Mouse (Mus musculus) G1E (cell line): ENCODE results near the gene Hsf4. TPM values are rescaled to one million over a fixed set of nuclear protein-coding genes. Genes with fewer than 3 reads are reported as not detected.

ENCODE experiments used
- ATAC-seq: 2 replicates; pipeline ENCODE4 v1.8.0; 2016; ENCODE audit warnings: mild to moderate bottlenecking; ENCODE audit not compliant: insufficient number of reproducible peaks, poor library complexity, low FRiP score, severe bottlenecking; ENCODE audit errors: extremely low read depth
- DNase-seq: peaks from one replicate; pipeline ENCODE4 v3.0.0; 2012; ENCODE audit warnings: low spot score
- H3K27me3 ChIP-seq: 2 replicates; pipeline ENCODE4 v1.6.1; 2012; ENCODE audit warnings: mild to moderate bottlenecking, low read length, inconsistent platforms; ENCODE audit not compliant: insufficient read depth
- H3K36me3 ChIP-seq: replicated peaks from 2 replicates; pipeline ENCODE3; 2012; ENCODE audit warnings: mild to moderate bottlenecking, inconsistent platforms
- H3K4me1 ChIP-seq: 2 replicates; pipeline ENCODE4 v1.6.1; 2012; ENCODE audit warnings: low read depth, low read length, inconsistent platforms, mixed read lengths; ENCODE audit not compliant: insufficient read depth
- H3K4me3 ChIP-seq: 2 replicates; pipeline ENCODE4 v1.5.1; 2012; ENCODE audit warnings: low read depth, mild to moderate bottlenecking, inconsistent platforms, low read length, moderate library complexity, mixed read lengths
- H3K9me3 ChIP-seq: replicated peaks from 2 replicates; pipeline ENCODE4 v1.6.1; 2012; ENCODE audit warnings: inconsistent platforms
- CTCF ChIP-seq: IDR thresholded peaks from 2 replicates; pipeline ENCODE4 v1.5.1; 2012; ENCODE audit warnings: low read depth, low read length, inconsistent platforms, mixed read lengths
- GATA1 ChIP-seq: IDR thresholded peaks from 2 replicates; pipeline ENCODE4 v1.6.1; 2012; ENCODE audit warnings: borderline replicate concordance, low read length, inconsistent platforms, mixed read lengths
- GATA2 ChIP-seq: IDR thresholded peaks from 2 replicates; pipeline ENCODE4 v1.6.1; 2012; ENCODE audit warnings: low read depth, low read length, inconsistent platforms, borderline replicate concordance
- POLR2AphosphoS5 ChIP-seq: IDR thresholded peaks from 2 replicates; pipeline ENCODE4 v1.6.1; 2012; ENCODE audit warnings: low read depth, low read length, inconsistent platforms; ENCODE audit not compliant: insufficient replicate concordance
- TAL1 ChIP-seq: conservative IDR thresholded peaks from 2 replicates; pipeline ENCODE4 v1.6.1; 2012; ENCODE audit warnings: low read depth, low read length, inconsistent platforms, mixed read lengths
- polyA plus RNA-seq: library from polyadenylated mRNA; stranded (reverse); fragments of >175 nt; gene quantifications from 2 replicates; pipeline ENCODE4 v1.2.3, GENCODE M21; 2012
- total RNA-seq, 2 experiments: library from RNA; stranded (forward) in 1 of 2; stranded (reverse) in 1 of 2; fragments of 200-1000 nt in 1 of 2; fragments of >200 nt in 1 of 2; fragmentation: Nextera tagmentation in 1 of 2; gene quantifications; 2 replicates each; pipeline ENCODE4 v1.2.3; 2014 to 2017

Hsf4 gene
- total and polyA plus RNA-seq, 3 experiments, result 0.39 to 0.93 (median 0.68) TPM

DNA sequence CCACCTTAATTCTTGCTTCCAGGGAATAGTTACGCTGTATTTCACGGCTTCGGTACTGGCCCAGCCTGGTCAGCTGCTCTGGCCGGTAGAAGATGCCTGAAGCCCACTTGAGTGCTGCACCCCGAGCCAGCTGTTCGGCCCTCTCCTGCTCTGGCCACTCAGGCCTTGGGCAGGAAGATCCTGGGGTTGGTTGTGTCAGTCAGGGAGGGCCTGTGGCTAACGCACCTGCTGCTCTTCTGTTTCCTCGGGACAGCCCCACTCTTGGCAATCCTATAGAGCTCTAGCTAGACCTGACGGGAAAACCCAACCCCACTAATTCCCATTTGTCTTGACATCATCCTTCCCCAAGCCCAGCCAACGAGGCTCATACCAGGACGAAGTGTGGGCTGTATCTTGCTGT is 25.7 kb downstream of the Hsf4 start:
- DNase-seq, result no peak
- Histone ChIP-seq H3K4me1 (peaks cover 54% of the 10 kb centered on the region), H3K9me3 (no peaks in the 10 kb centered on the region), H3K4me3 (no peak overlapping the region), H3K36me3 (peaks cover 30% of the 10 kb centered on the region), H3K27me3 (no peaks in the 10 kb centered on the region; the same call in 1 of the 2 replicates)
- ATAC-seq, result no peak
- no peak for TF ChIP-seq GATA1
- no peak for TF ChIP-seq CTCF
- no peak for TF ChIP-seq TAL1
- TF ChIP-seq POLR2AphosphoS5, result no peak

DNA sequence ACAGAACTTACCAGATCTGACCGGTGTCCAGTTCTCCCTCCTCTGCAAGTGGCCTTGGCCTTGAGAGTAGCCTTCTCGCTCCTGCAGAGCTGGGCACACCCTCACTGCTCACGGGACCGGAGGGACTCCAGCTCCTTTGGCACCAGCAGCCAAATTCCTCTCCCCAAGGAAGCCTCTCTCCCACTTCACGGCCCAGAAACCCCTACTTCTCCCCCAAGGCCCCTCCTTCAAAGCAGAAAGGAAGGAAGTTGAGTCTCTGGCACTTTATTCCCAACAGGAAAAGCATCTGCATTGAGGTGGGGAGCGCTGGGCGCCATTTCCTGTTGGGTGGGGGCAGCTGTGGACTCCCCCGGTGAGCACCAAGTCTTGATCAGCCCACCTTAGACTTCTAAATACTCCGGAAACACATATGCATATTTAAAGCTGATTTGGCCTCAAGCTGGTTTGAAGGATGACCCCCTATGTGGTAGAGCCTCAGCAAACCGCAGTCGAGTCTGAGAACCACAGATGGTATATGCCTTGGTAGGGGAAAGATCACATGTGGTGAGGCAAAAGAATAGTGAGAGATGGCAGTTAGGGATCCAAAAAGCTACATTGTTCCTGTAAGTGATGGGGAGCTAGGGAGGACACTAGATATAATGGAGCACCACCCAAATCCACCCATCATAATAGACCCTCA is 26.4 kb downstream of the Hsf4 start, which contains the start of gene Exoc3l:
Gene Exoc3l (minus strand): TSS at position 207 of the 679 bp plus-strand sequence.
- ATAC-seq (no peak), DNase-seq (no peak)
- Histone ChIP-seq H3K36me3 (peaks cover 38% of the 10 kb centered on the region), H3K4me1 (peaks cover 52% of the 10 kb centered on the region), H3K27me3 (no peaks in the 10 kb centered on the region), H3K9me3 (no peaks in the 10 kb centered on the region), H3K4me3 (peak within 1 kb of the TSS; percentile 98)
- TF ChIP-seq TAL1 (no peak), POLR2AphosphoS5 (no peak), CTCF (no peak), GATA1 (no peak), GATA2 (no peak)

GRCm38 (mm10) chr8:105297511-105298192 is 28.1 kb downstream of the Hsf4 start, which contains the start of gene E2f4:
Gene E2f4 (plus strand): TSS chr8:105297663.
- DNase-seq, result peak; percentile 93
- H3K27me3 ChIP-seq, result no peaks in the 10 kb centered on the region
- peak within 1 kb of the TSS; percentile 98 for H3K4me3 ChIP-seq
- TF ChIP-seq CTCF (no peak), POLR2AphosphoS5 (no peak), GATA1 (no peak), TAL1 (no peak), GATA2 (no peak)
- H3K4me1 ChIP-seq, result peaks cover 64% of the 10 kb centered on the region
- peaks cover 53% of the 10 kb centered on the region for H3K36me3 ChIP-seq
- H3K9me3 ChIP-seq, result no peaks in the 10 kb centered on the region
- peak; percentile 86 for ATAC-seq

DNA sequence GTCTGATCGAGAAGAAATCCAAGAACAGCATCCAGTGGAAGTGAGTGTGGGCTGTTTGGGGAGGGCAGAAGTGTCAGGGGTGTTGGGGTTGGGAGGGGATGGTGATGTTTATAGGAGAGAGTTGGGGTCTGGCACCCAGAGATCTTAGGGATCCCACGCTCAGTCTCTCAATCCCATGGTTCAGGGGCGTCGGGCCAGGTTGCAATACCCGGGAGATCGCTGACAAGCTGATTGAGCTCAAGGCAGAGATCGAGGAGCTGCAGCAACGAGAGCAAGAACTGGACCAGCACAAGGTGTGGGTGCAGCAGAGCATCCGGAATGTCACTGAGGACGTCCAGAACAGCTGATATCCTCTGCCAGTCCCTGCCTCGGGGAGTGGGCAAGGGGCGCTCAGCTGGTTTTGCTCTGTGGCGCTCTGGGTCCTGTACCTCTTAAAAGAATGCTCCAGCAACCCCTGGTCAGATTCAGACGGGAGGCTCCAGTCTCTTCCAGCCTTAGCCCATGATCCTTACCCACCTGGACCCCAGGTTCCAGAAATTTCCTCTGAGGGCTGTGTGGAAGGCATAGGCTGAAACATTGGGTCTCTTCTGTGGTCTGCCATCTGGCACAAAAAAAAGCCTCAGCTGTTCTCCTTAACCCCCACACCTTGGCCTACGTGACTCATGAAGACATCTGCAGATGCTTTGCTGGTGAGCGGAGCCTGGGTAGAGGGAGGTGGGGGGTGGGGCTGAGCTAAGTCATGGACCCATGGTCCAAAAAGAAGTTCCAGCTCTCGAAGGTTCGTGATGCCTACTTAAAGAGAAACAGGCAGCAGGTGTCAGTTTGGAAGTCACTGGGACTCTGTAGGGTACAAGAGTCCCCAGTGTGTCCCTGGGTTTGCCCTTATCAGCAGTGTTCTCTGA is 29.0 kb downstream of the Hsf4 start:
- TF ChIP-seq TAL1 (no peak), POLR2AphosphoS5 (no peak), CTCF (no peak), GATA2 (no peak), GATA1 (no peak)
- 0 out of 2 replicates have a peak, but pooled peaks have one; percentile 11 for ATAC-seq
- Histone ChIP-seq H3K4me3 (peak overlapping the region; percentile 98), H3K36me3 (peaks cover 58% of the 10 kb centered on the region), H3K27me3 (no peaks in the 10 kb centered on the region), H3K9me3 (no peaks in the 10 kb centered on the region; the same call in 1 of the 2 replicates), H3K4me1 (peaks cover 73% of the 10 kb centered on the region)
- no peak for DNase-seq

DNA sequence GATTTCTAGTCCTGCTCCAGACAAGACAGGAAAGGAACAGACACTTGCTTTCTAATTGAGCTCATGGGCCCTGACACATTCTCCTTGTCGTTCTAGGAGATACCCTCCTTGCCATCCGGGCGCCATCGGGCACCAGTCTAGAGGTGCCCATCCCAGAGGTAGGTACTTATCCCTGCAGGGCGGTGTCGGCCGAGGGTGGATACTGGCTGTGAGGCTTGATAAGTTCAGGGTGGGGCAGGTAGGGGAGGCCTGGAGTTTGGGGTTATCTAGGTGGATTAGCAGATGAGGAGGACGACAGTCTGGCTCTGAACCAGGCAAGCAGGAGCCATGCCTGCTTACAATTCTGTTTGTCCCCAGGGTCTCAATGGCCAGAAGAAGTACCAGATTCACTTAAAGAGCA is 30.4 kb downstream of the Hsf4 start:
- H3K4me3 ChIP-seq, result peak overlapping the region; percentile 45; the same call in 1 of the 2 replicates
- TF ChIP-seq POLR2AphosphoS5 (no peak), GATA1 (no peak), CTCF (no peak), GATA2 (no peak), TAL1 (no peak)
- peaks cover 87% of the 10 kb centered on the region for H3K4me1 ChIP-seq
- H3K27me3 ChIP-seq, result no peaks in the 10 kb centered on the region
- ATAC-seq (no peak), DNase-seq (no peak)
- peaks cover 70% of the 10 kb centered on the region for H3K36me3 ChIP-seq
- no peaks in the 10 kb centered on the region; the same call in 1 of the 2 replicates for H3K9me3 ChIP-seq

- no peaks in the 10 kb centered on the region; the same call in 1 of the 2 replicates for H3K9me3 ChIP-seq
- no peak overlapping the region for H3K4me3 ChIP-seq
- no peak for ATAC-seq
- H3K4me1 ChIP-seq, result peaks cover 75% of the 10 kb centered on the region
- no peak for DNase-seq
- H3K36me3 ChIP-seq, result peaks cover 98% of the 10 kb centered on the region
- H3K27me3 ChIP-seq, result no peaks in the 10 kb centered on the region
- TF ChIP-seq GATA1 (no peak), POLR2AphosphoS5 (no peak), GATA2 (no peak), CTCF (no peak), TAL1 (no peak)
Observed at GRCm38 (mm10) chr8:105303396-105303795, 33.8 kb downstream of the Hsf4 start.
